Mouse (Mus musculus) liver, embryonic 16.5 days (tissue): ENCODE measurements around the gene Rubcn. TPM values are rescaled to one million over a fixed set of nuclear protein-coding genes. Genes with fewer than 3 reads are reported as not detected.

ENCODE experiments used
- ATAC-seq: fragments of 200-750 bp; cut with Nextera tagmentation; 2 replicates; pipeline ENCODE4 v1.8.0; 2017; ENCODE audit warnings: low read depth, mild to moderate bottlenecking, moderate number of reproducible peaks, moderate library complexity
- H3K27ac ChIP-seq: fragments of 300-500 bp; sonication (generic); 2 replicates; pipeline ENCODE4 v1.5.1; 2014; ENCODE audit warnings: mild to moderate bottlenecking, low read length
- H3K27me3 ChIP-seq: fragments of 300-500 bp; sonication (generic); 2 replicates; pipeline ENCODE4 v1.6.1; 2014; ENCODE audit warnings: low read depth, low read length, mixed read lengths; ENCODE audit not compliant: control insufficient read depth, insufficient read depth
- H3K36me3 ChIP-seq: fragments of 300-500 bp; sonication (generic); 2 replicates; pipeline ENCODE4 v1.6.1; 2014; ENCODE audit warnings: mild to moderate bottlenecking; ENCODE audit not compliant: control insufficient read depth, insufficient read depth
- H3K4me1 ChIP-seq: fragments of 300-500 bp; sonication (generic); 2 replicates; pipeline ENCODE4 v1.6.1; 2014; ENCODE audit warnings: low read depth, low read length, mixed read lengths; ENCODE audit not compliant: control insufficient read depth
- H3K4me2 ChIP-seq: fragments of 300-500 bp; sonication (generic); 2 replicates; pipeline ENCODE4 v1.6.1; 2014; ENCODE audit warnings: low read depth, low read length, mixed read lengths
- H3K4me3 ChIP-seq: fragments of 300-500 bp; sonication (generic); 2 replicates; pipeline ENCODE4 v1.5.1; 2014; ENCODE audit warnings: low read depth, mild to moderate bottlenecking, low read length
- H3K9ac ChIP-seq: fragments of 300-500 bp; sonication (generic); 2 replicates; pipeline ENCODE4 v1.6.1; 2014; ENCODE audit warnings: low read depth, low read length
- H3K9me3 ChIP-seq: fragments of 300-500 bp; sonication (generic); replicated peaks from 2 replicates; pipeline ENCODE4 v1.6.1; 2016; ENCODE audit warnings: low read length; ENCODE audit not compliant: control insufficient read depth
- WGBS: fragments of 180-500 bp; shearing (Covaris S2); extraction: QIAGEN DNeasy Blood & Tissue Kit; methylation state at CpG from one replicate; pipeline ENCODE4 v1.1.7; 2014; ENCODE audit not compliant: insufficient replicate concordance; 5-methylcytosine and 5-hydroxymethylcytosine counted together
- polyA plus RNA-seq: library from polyadenylated mRNA; unstranded; fragments of >200 nt; fragmentation: Nextera tagmentation; extraction: Ambion mirVana; gene quantifications from 2 replicates; pipeline ENCODE4 v1.2.1, GENCODE M21; 2015

Gene Rubcn
- polyA plus RNA-seq, 1 experiment from 2014 or later, result 6.1 TPM

DNA sequence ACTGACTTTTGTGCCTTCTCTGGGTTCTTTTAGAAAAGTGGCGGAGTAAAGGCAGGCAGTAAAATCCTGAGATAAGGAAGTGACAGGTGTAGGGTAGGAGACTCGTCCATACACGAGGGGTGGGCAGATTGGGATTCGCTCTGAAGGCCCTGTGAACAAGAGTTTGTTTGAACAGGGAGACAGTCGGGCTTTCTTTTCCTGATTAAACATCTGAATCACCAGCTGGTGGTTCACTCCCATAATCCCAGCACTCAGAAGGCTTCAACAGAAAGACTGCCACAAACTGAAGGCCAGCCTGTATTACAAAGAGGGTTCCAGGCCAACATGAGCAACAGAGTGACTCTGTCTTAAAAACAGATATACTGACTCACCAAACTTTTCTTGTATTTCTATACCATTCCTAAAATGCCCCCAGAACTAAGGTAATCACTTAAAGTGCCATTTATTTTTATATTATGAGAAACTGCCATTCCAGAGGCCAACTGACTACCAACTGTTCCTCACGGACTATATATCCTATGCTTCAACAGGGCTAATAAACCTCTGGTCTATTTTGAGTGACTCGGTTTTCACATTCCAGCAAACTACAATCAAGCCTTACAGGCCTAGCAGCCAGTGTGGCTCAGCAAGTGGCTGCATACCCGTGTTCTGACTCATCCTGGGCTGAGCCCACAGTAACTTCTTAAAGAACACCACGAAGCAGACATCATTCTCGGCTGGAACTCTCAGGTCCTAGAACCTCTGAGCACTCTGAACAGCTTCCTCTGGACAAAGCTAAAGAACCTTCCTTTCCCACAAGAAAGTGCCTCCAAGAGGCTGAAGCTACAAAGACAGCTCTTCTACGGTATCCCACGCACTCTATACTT is 18.6 kb downstream of the Rubcn start:
- no peak for ATAC-seq
- Histone ChIP-seq H3K9ac (no peak overlapping the region), H3K4me1 (peaks cover 4% of the 10 kb centered on the region), H3K9me3 (no peaks in the 10 kb centered on the region), H3K27ac (no peak overlapping the region), H3K4me2 (no peak overlapping the region), H3K27me3 (no peaks in the 10 kb centered on the region), H3K4me3 (no peak overlapping the region), H3K36me3 (peaks cover 2% of the 10 kb centered on the region; the same call in 1 of the 2 replicates)
- WGBS, result 53% methylated on average over 12 of the region's 12 CpGs

DNA sequence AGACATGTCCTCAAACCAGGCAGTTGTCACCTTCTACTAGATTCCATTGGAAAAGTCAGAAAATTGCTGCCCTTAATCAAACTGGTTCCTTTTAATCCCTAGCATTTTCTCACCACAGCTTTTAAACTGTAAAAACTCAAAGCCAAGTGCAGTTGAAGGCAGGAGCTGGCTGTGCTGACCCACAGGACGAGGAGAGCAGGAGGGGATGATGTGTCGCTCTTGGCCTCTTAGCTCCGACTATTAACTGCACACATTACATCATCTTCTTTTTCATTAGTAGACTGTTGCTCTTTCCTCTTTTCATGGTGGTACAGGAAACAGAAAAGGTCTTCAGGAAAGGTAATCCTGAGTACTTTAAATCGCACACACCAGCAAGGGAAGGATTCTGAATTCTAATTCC is 19.2 kb downstream of the Rubcn start:
- ATAC-seq, result no peak
- H3K36me3 ChIP-seq, result peaks cover 2% of the 10 kb centered on the region; the same call in 1 of the 2 replicates
- H3K9ac ChIP-seq, result no peak overlapping the region
- H3K4me3 ChIP-seq, result no peak overlapping the region
- no peaks in the 10 kb centered on the region for H3K9me3 ChIP-seq
- WGBS, result 59% methylated on average over 4 of the region's 4 CpGs
- H3K27me3 ChIP-seq, result no peaks in the 10 kb centered on the region
- H3K4me1 ChIP-seq, result peaks cover 4% of the 10 kb centered on the region
- H3K27ac ChIP-seq, result no peak overlapping the region
- H3K4me2 ChIP-seq, result no peak overlapping the region

GRCm38 (mm10) chr16:32856751-32857150 is 20.8 kb downstream of the Rubcn start:
- 67% methylated on average over 3 of the region's 3 CpGs for WGBS
- Histone ChIP-seq H3K4me3 (no peak overlapping the region), H3K4me1 (peaks cover 4% of the 10 kb centered on the region), H3K36me3 (peaks cover 2% of the 10 kb centered on the region; the same call in 1 of the 2 replicates), H3K27me3 (no peaks in the 10 kb centered on the region), H3K4me2 (no peak overlapping the region), H3K9ac (no peak overlapping the region), H3K9me3 (no peaks in the 10 kb centered on the region), H3K27ac (no peak overlapping the region)
- ATAC-seq, result no peak

GRCm38 (mm10) chr16:32854050-32854571 is 23.5 kb downstream of the Rubcn start:
- no peak overlapping the region for H3K27ac ChIP-seq
- ATAC-seq, result no peak
- no peak overlapping the region for H3K9ac ChIP-seq
- no peak overlapping the region for H3K4me3 ChIP-seq
- no peaks in the 10 kb centered on the region for H3K27me3 ChIP-seq
- H3K36me3 ChIP-seq, result no peaks in the 10 kb centered on the region
- 32% methylated on average over 2 of the region's 2 CpGs for WGBS
- peaks cover 4% of the 10 kb centered on the region for H3K4me1 ChIP-seq
- H3K9me3 ChIP-seq, result no peaks in the 10 kb centered on the region
- H3K4me2 ChIP-seq, result no peak overlapping the region

GRCm38 (mm10) chr16:32853492-32854049 is 24.0 kb downstream of the Rubcn start:
- WGBS, result 46% methylated on average over 13 of the region's 13 CpGs
- no peak overlapping the region for H3K9ac ChIP-seq

GRCm38 (mm10) chr16:32849042-32849830 is 28.3 kb downstream of the Rubcn start:
- Histone ChIP-seq H3K4me3 (no peak overlapping the region), H3K4me1 (peaks cover under 1% of the 10 kb centered on the region), H3K27ac (no peak overlapping the region), H3K4me2 (no peak overlapping the region), H3K27me3 (no peaks in the 10 kb centered on the region), H3K9me3 (no peaks in the 10 kb centered on the region), H3K36me3 (peaks cover 6% of the 10 kb centered on the region; the same call in 1 of the 2 replicates), H3K9ac (no peak overlapping the region)
- WGBS, result 78% methylated on average over 11 of the region's 11 CpGs
- no peak for ATAC-seq

More at GRCm38 (mm10) chr16:32853492-32854049, 24.0 kb downstream of the Rubcn start:
- H3K9me3 ChIP-seq, result no peaks in the 10 kb centered on the region
- H3K27ac ChIP-seq, result no peak overlapping the region
- no peaks in the 10 kb centered on the region for H3K36me3 ChIP-seq
- H3K4me1 ChIP-seq, result peaks cover 4% of the 10 kb centered on the region
- no peak overlapping the region for H3K4me3 ChIP-seq
- no peak for ATAC-seq
- no peak overlapping the region for H3K4me2 ChIP-seq
- H3K27me3 ChIP-seq, result no peaks in the 10 kb centered on the region

- 78% methylated on average over 11 of the region's 11 CpGs for WGBS
- Histone ChIP-seq H3K4me3 (no peak overlapping the region), H3K27ac (no peak overlapping the region), H3K4me2 (no peak overlapping the region), H3K36me3 (peaks cover 6% of the 10 kb centered on the region; the same call in 1 of the 2 replicates), H3K9me3 (no peaks in the 10 kb centered on the region), H3K27me3 (no peaks in the 10 kb centered on the region), H3K9ac (no peak overlapping the region), H3K4me1 (no peaks in the 10 kb centered on the region)
- no peak for ATAC-seq
These were observed 30.5 kb downstream of the Rubcn start for GRCm38 (mm10) chr16:32847103-32847502.

DNA sequence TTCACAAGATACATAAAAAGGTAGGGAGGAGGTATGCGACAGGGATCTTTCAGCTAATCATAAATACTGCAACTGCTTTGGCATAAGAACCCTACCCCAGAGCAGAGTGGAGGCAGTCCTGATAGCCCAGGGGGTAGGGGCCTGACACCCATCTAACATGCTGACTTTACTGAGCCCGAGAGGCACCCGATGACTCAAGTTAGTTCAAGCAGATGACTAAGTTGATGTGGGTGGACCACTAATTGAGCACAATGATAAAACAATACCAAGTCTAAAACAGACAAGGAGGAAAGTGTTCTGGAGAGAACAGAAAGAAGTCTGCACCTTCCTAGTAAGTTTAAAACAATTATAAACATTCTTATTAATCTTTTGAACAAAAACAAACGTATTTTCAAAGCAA is 46.1 kb downstream of the Rubcn start:
- no peaks in the 10 kb centered on the region for H3K36me3 ChIP-seq
- H3K4me2 ChIP-seq, result no peak overlapping the region
- no peak for ATAC-seq
- H3K9ac ChIP-seq, result no peak overlapping the region
- no peaks in the 10 kb centered on the region for H3K4me1 ChIP-seq
- no peaks in the 10 kb centered on the region for H3K9me3 ChIP-seq
- 74% methylated on average over 4 of the region's 4 CpGs for WGBS
- no peak overlapping the region for H3K4me3 ChIP-seq
- H3K27ac ChIP-seq, result no peak overlapping the region
- no peaks in the 10 kb centered on the region for H3K27me3 ChIP-seq
